Mouse (Mus musculus) embryonic fibroblast, embryonic 13.5 days (primary cell): ENCODE measurements around the gene Fbxo34.
"Not testable (repeated sequence)": the region's sequence is repeated elsewhere in the genome, so short reads cannot be mapped to it uniquely, and the experiment has no call there.

Experiments used
- CTCF ChIP-seq: IDR thresholded peaks from 2 replicates; pipeline ENCODE4 v1.5.1; 2011; ENCODE audit warnings: mild to moderate bottlenecking, control low read depth, low read length, moderate library complexity, borderline replicate concordance; ENCODE audit not compliant: insufficient read depth
- POLR2A ChIP-seq: IDR thresholded peaks from 2 replicates; pipeline ENCODE4 v1.6.1; 2011; ENCODE audit warnings: low read depth, mild to moderate bottlenecking, control low read depth, low read length, moderate library complexity

DNA sequence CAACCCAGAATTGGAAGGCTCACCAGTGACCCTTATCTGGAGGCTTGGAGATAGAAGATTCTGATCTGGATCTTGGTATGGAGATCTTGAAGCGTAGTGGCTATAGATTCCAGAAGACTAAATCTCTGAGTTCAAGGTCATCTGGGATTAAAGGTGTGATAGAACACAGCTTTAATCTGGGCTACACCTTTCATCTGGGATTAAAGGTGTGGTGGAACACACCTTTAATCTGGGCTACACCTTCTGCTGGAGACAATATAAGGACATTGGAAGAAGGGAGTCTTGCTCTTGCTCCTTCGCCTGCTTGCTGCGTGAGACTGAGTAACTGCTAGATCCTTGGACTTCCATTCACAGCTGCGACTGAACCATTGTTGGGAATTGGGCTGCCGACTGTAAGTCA, at the start of gene Fbxo34:
- not testable (repeated sequence) for TF ChIP-seq POLR2A, CTCF
